Mouse (Mus musculus): ENCODE measurements around the gene Msx1. TPM values are rescaled to one million over a fixed set of nuclear protein-coding genes. Genes with fewer than 3 reads are reported as not detected.

Msx1 gene
- polyA plus RNA-seq, 1 experiment = 4.7 TPM

GRCm38 (mm10) chr5:37826706-37827625 lies 2.6 kb upstream of the Msx1 start:
- 4% methylated on average over 59 of the region's 59 CpGs for WGBS
- no peak for DNase-seq (ENCODE audit: low read depth in 1 of 2, low spot score in 2 of 2)
- H3K27ac ChIP-seq (ENCODE audit: insufficient read depth, low read length) = no peak overlapping the region
- peaks cover 25% of the 10 kb centered on the region for H3K27me3 ChIP-seq (ENCODE audit: control insufficient read depth, insufficient read depth, low read length)
- no peaks in the 10 kb centered on the region for H3K36me3 ChIP-seq (ENCODE audit: control insufficient read depth, insufficient read depth, low read length)
- H3K4me3 ChIP-seq (ENCODE audit: extremely low read depth, insufficient read depth, insufficient read length) = no peak overlapping the region
- TF ChIP-seq POLR2A (IDR thresholded peaks at IDR 0.05; ENCODE audit: low read depth, low read length) = no peak
- no peak for TF ChIP-seq CTCF (IDR thresholded peaks at IDR 0.05; ENCODE audit: extremely low read depth, insufficient read depth, insufficient read length, insufficient replicate concordance)
- peaks cover 2% of the 10 kb centered on the region; the same call in 1 of the 2 replicates for H3K4me1 ChIP-seq (ENCODE audit: control insufficient read depth, insufficient read depth, insufficient read length)

- TF ChIP-seq CTCF (IDR thresholded peaks at IDR 0.05; ENCODE audit: extremely low read depth, insufficient read depth, insufficient read length, insufficient replicate concordance) (no peak), POLR2A (IDR thresholded peaks at IDR 0.05; ENCODE audit: low read depth, low read length) (no peak)
- Histone ChIP-seq H3K4me3 (ENCODE audit: extremely low read depth, insufficient read depth, insufficient read length) (no peak overlapping the region), H3K27me3 (ENCODE audit: control insufficient read depth, insufficient read depth, low read length) (peaks cover 29% of the 10 kb centered on the region), H3K36me3 (ENCODE audit: control insufficient read depth, insufficient read depth, low read length) (no peaks in the 10 kb centered on the region), H3K27ac (ENCODE audit: insufficient read depth, low read length) (no peak overlapping the region), H3K4me1 (ENCODE audit: control insufficient read depth, insufficient read depth, insufficient read length) (peaks cover 2% of the 10 kb centered on the region; the same call in 1 of the 2 replicates)
- 8% methylated on average over 37 of the region's 37 CpGs for WGBS
- DNase-seq (ENCODE audit: low read depth in 1 of 2, low spot score in 2 of 2) = no peak
These were observed 1.4 kb upstream of the Msx1 start for GRCm38 (mm10) chr5:37825611-37826445.

DNA sequence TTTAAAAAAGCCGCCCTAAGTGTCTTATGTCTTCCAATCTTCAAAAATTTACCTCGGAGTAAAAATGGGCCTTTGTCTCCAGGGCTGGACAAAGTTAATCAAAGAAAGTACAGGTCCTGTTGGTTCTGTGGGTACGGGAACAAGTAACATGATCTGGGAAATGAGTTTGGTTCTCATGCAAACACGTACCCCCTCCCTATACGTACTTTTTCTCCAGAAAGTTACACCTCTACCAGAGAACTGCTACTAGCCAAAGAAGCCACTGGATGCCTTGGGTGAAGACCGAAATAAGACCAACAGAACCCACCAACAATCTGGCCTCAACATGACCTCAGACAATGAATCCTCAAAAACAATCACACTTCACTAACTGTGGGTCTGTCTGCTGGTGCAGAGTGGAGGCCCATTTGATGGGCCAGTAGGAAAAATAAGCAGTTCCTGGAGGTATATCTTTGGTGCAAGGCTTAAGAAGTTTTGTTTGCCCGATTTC lies 773 bp upstream of the Msx1 start:
- WGBS = 17% methylated on average over 7 of the region's 7 CpGs
- peaks cover 27% of the 10 kb centered on the region for H3K27me3 ChIP-seq (ENCODE audit: control insufficient read depth, insufficient read depth, low read length)
- no peak overlapping the region for H3K27ac ChIP-seq (ENCODE audit: insufficient read depth, low read length)
- H3K36me3 ChIP-seq (ENCODE audit: control insufficient read depth, insufficient read depth, low read length) = no peaks in the 10 kb centered on the region
- H3K4me1 ChIP-seq (ENCODE audit: control insufficient read depth, insufficient read depth, insufficient read length) = peaks cover 2% of the 10 kb centered on the region; the same call in 1 of the 2 replicates
- no peak for DNase-seq (ENCODE audit: low read depth in 1 of 2, low spot score in 2 of 2)
- H3K4me3 ChIP-seq (ENCODE audit: extremely low read depth, insufficient read depth, insufficient read length) = no peak overlapping the region; the same call in 1 of the 2 replicates
- TF ChIP-seq POLR2A (IDR thresholded peaks at IDR 0.05; ENCODE audit: low read depth, low read length) = no peak
- no peak for TF ChIP-seq CTCF (IDR thresholded peaks at IDR 0.05; ENCODE audit: extremely low read depth, insufficient read depth, insufficient read length, insufficient replicate concordance)

DNA sequence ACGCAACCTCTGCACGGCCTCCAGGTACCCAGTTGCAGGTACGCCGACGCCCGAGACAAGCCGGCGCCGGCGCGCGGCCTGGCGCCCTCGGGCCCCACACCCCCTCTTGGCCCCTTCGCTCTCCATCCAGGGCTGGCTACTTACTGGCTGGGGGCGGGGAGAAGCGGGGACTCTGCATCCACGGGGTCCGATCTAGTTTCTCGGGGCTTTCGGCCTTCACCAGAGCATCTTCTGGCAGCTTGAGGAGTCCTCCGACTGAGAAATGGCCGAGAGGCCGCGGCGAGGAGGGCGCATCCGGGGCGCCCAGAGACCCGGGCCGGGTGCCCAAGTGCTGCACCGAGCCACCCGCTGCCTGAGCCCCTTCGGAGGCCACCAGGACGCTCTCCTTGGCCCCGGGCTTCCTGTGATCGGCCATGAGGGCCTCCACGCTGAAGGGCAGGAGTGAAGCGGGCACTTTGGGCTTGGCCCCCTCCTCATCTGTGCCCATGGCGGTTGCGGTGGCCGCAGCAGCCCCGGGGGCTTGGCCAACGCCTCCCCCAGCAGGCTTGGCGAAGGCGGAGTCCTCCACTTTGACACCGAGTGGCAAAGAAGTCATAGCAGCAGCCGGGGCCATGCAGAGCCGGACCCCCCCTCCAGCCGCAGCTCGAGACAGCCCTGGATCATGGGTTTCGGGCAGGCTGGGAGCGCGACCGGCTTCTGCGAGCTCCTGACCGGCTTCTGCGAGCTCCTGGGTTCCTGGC lies 492 bp downstream of the Msx1 start:
- no peaks in the 10 kb centered on the region for H3K36me3 ChIP-seq (ENCODE audit: control insufficient read depth, insufficient read depth, low read length)
- H3K27ac ChIP-seq (ENCODE audit: insufficient read depth, low read length) = peak overlapping the region; percentile 46; the same call in 1 of the 2 replicates
- WGBS = 2% methylated on average over 58 of the region's 58 CpGs
- H3K4me3 ChIP-seq (ENCODE audit: extremely low read depth, insufficient read depth, insufficient read length) = peak overlapping the region; percentile 48
- peaks cover 27% of the 10 kb centered on the region for H3K27me3 ChIP-seq (ENCODE audit: control insufficient read depth, insufficient read depth, low read length)
- TF ChIP-seq CTCF (IDR thresholded peaks at IDR 0.05; ENCODE audit: extremely low read depth, insufficient read depth, insufficient read length, insufficient replicate concordance) (no peak), POLR2A (IDR thresholded peaks at IDR 0.05; ENCODE audit: low read depth, low read length) (no peak)
- H3K4me1 ChIP-seq (ENCODE audit: control insufficient read depth, insufficient read depth, insufficient read length) = peaks cover 2% of the 10 kb centered on the region; the same call in 1 of the 2 replicates
- DNase-seq (ENCODE audit: low read depth in 1 of 2, low spot score in 2 of 2) = no peak

- H3K27me3 ChIP-seq (ENCODE audit: control insufficient read depth, insufficient read depth, low read length) = peaks cover 27% of the 10 kb centered on the region
- 4% methylated on average over 42 of the region's 42 CpGs for WGBS
- H3K4me3 ChIP-seq (ENCODE audit: extremely low read depth, insufficient read depth, insufficient read length) = peak overlapping the region; percentile 48; the same call in 1 of the 2 replicates
- TF ChIP-seq CTCF (IDR thresholded peaks at IDR 0.05; ENCODE audit: extremely low read depth, insufficient read depth, insufficient read length, insufficient replicate concordance) (no peak), POLR2A (IDR thresholded peaks at IDR 0.05; ENCODE audit: low read depth, low read length) (no peak)
- H3K27ac ChIP-seq (ENCODE audit: insufficient read depth, low read length) = no peak overlapping the region; the same call in 1 of the 2 replicates
- H3K36me3 ChIP-seq (ENCODE audit: control insufficient read depth, insufficient read depth, low read length) = no peaks in the 10 kb centered on the region
- DNase-seq (ENCODE audit: low read depth in 1 of 2, low spot score in 2 of 2) = no peak
- peaks cover 2% of the 10 kb centered on the region; the same call in 1 of the 2 replicates for H3K4me1 ChIP-seq (ENCODE audit: control insufficient read depth, insufficient read depth, insufficient read length)
These were observed 1.3 kb downstream of the Msx1 start for GRCm38 (mm10) chr5:37822791-37823720.

All from spleen, adult 2 months (tissue).